Comparison of ENCODE assay signal across 18 mouse cellular contexts in genomic region chr3:99203331-99203730, GRCm38 (mm10). TPM values are rescaled to one million over a fixed set of nuclear protein-coding genes. Genes with fewer than 3 reads are reported as not detected.
"Had no signal": no experiment of that assay in that cellular context is flagged by ENCODE, and none has a peak within 500 bp of the region (broad histone marks: within the 10 kb centered on the region; RNA-seq: fewer than 3 reads in every experiment).

No protein-coding gene starts in this region.

- H3K4me3 ChIP-seq: kidney, embryonic 15.5 days; left cerebral cortex, adult 2 months; liver, embryonic 13.5 days; midbrain, embryonic 12.5 days; midbrain, embryonic 15.5 days; neural tube, embryonic 12.5 days; neural tube, embryonic 15.5 days; stomach, embryonic 15.5 days had no signal

- DNase-seq: kidney, adult 8-10 months; kidney, postnatal 10 days; kidney, postnatal 36 days; layer of hippocampus, postnatal 36 days; liver, embryonic 13.5 days; lung, embryonic 14.5 days; right cerebral cortex, postnatal 25 days; spleen, adult 18-20 months; thymus, postnatal 4 days had no signal

- H3K27me3 ChIP-seq: kidney, embryonic 15.5 days; liver, embryonic 13.5 days; midbrain, embryonic 12.5 days; midbrain, embryonic 15.5 days; neural tube, embryonic 12.5 days; neural tube, embryonic 15.5 days; stomach, embryonic 15.5 days had no signal

- H3K27ac ChIP-seq: kidney, embryonic 15.5 days; left cerebral cortex, adult 2 months; liver, embryonic 13.5 days; macrophage; midbrain, embryonic 12.5 days; midbrain, embryonic 15.5 days; neural tube, embryonic 12.5 days; neural tube, embryonic 15.5 days; stomach, embryonic 15.5 days had no signal

- ATAC-seq: lung, postnatal 0 days; midbrain, embryonic 15.5 days had no signal

- H3K9me3 ChIP-seq: kidney, embryonic 15.5 days; liver, embryonic 13.5 days; midbrain, embryonic 12.5 days; midbrain, embryonic 15.5 days; neural tube, embryonic 12.5 days; neural tube, embryonic 15.5 days; stomach, embryonic 15.5 days had no signal

- H3K36me3 ChIP-seq: midbrain, embryonic 12.5 days; midbrain, embryonic 15.5 days; neural tube, embryonic 12.5 days; neural tube, embryonic 15.5 days; stomach, embryonic 15.5 days had no signal

- H3K9ac ChIP-seq: kidney, embryonic 15.5 days; liver, embryonic 13.5 days; lung, embryonic 14.5 days; midbrain, embryonic 12.5 days; midbrain, embryonic 15.5 days; neural tube, embryonic 12.5 days; neural tube, embryonic 15.5 days; stomach, embryonic 15.5 days had no signal

- H3K4me1 ChIP-seq: kidney, embryonic 15.5 days; liver, embryonic 13.5 days; midbrain, embryonic 12.5 days; midbrain, embryonic 15.5 days; neural tube, embryonic 12.5 days; neural tube, embryonic 15.5 days; stomach, embryonic 15.5 days had no signal

- H3K4me2 ChIP-seq: kidney, embryonic 15.5 days; liver, embryonic 13.5 days; lung, embryonic 14.5 days; midbrain, embryonic 12.5 days; midbrain, embryonic 15.5 days; neural tube, embryonic 12.5 days; neural tube, embryonic 15.5 days; stomach, embryonic 15.5 days had no signal

RNA-seq across cellular contexts. Expression of gene Tbx15, which starts 36.9 kb away (rescaled TPM):
- polyA plus RNA-seq: macrophage had no signal
